Mouse (Mus musculus): ENCODE data around the gene Ankrd52. TPM values are rescaled to one million over a fixed set of nuclear protein-coding genes. Genes with fewer than 3 reads are reported as not detected.
"Not testable (repeated sequence)": the region's sequence is repeated elsewhere in the genome, so short reads cannot be mapped to it uniquely, and the experiment has no call there.

The Ankrd52 gene
- total RNA-seq (2017), result 8.9 and 12.1 TPM in 2 replicates

DNA sequence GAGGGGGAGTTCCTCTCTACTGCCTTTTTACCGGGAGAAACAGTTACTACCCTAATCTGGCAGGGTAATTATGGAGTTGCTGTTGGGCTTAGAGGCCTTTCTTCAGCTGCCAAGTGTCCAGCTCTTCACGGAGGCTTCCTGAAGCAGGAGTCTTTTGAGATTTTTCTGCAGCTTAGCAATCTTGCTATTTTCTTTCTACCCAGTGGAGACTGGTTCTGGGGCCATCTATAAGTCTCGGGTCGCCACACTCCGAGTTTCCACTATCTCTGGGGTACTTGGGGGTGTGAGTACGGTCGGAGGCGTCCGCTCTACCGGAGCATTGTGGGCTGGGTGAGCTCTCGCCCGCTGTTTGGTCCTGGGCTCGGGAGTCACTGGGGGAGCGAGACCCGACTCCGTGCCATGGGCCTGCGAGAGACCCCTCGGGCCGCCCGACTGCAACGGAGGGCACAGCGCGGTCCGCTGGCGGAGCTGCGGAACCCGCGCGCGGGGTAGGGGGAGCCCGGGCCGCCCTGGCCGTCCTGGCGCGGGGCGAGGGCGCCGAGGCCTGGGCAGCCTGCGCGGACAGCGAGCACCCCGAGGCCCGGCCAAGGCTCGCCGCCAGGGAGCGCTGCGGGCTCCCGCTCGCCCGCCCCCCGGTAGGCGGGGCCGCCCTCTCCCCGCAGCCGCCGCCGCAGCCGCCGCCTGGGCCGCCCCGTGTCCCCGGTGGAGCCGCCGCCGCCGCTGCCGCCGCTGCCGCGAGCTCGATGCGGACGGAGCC lies at the start of gene Ankrd52:
Gene Ankrd52 (plus strand): TSS at position 661 of the 757 bp plus-strand sequence.
- ATAC-seq (replicated peaks in 1 of 2; ENCODE audit: insufficient read depth in 1 of 2, low FRiP score in 2 of 2, low TSS enrichment in 1 of 2, low read depth in 1 of 2, poor library complexity in 2 of 2, severe bottlenecking in 2 of 2), result peak; percentile 38 to 54

- no peak for ATAC-seq (replicated peaks in 1 of 2; ENCODE audit: insufficient read depth in 1 of 2, low FRiP score in 2 of 2, low TSS enrichment in 1 of 2, low read depth in 1 of 2, poor library complexity in 2 of 2, severe bottlenecking in 2 of 2)
These were observed 49.3 kb upstream of the Ankrd52 start for GRCm38 (mm10) chr10:128327610-128328009.

DNA sequence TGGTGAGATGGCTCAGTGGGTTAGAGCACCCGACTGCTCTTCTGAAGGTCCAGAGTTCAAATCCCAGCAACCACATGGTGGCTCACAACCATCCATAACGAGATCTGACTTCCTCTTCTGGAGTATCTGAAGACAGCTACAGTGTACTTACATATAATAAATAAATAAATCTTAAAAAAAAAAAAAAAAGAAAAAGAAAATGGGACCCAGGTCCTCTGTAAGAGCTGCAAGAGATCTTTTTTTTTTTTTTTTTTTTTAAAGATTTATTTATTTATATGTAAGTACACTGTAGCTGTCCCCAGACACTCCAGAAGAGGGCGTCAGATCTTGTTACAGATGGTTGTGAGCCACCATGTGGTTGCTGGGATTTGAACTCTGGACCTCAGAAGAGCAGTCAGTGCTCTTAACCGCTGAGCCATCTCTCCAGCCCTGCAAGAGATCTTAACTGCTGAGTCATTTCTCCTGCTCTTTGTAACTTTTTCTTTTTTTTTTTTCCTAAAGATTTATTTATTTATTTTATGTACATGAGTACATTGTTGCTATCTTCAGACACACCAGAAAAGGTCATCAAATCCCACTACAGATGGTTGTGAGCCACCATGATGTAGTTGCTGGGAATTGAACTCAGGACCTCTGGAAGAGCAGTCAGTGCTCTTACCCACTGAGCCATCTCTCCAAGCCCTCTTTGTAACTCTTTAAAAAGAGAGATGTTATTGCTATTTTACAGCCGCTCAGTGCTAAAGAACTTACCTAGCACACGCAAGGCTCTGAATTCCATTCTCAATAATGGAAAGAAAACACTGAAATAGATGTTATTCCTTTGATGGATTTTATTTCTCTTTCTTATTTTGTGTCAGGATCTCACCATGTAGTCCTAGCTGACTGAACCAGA lies 44.3 kb upstream of the Ankrd52 start:
- not testable (repeated sequence) for ATAC-seq (replicated peaks in 1 of 2; ENCODE audit: insufficient read depth in 1 of 2, low FRiP score in 2 of 2, low TSS enrichment in 1 of 2, low read depth in 1 of 2, poor library complexity in 2 of 2, severe bottlenecking in 2 of 2)

- no peak; a peak in 1 of 4 replicates for ATAC-seq (replicated peaks in 1 of 2; ENCODE audit: insufficient read depth in 1 of 2, low FRiP score in 2 of 2, low TSS enrichment in 1 of 2, low read depth in 1 of 2, poor library complexity in 2 of 2, severe bottlenecking in 2 of 2)
These were observed 41.3 kb upstream of the Ankrd52 start for GRCm38 (mm10) chr10:128335582-128335981.

DNA sequence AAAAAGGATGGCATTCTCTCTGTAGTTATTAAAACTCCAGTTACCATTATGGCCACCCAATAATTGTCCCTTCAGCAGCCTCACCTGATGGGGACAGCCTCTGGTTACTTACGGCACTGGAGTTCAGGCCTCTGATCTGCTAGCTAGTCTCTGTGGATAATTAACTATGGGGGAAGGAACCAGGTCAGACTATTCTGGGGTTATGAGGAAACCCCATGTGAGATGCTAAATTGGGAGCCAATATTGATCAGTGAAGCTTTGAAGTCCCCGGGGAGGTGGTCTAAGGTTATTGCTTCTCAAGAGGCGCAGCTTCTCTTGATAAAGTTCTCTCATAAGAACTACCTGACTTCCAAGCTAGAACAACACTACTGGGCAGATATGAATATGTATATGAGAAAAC lies 40.7 kb upstream of the Ankrd52 start:
- no peak for ATAC-seq (replicated peaks in 1 of 2; ENCODE audit: insufficient read depth in 1 of 2, low FRiP score in 2 of 2, low TSS enrichment in 1 of 2, low read depth in 1 of 2, poor library complexity in 2 of 2, severe bottlenecking in 2 of 2)

DNA sequence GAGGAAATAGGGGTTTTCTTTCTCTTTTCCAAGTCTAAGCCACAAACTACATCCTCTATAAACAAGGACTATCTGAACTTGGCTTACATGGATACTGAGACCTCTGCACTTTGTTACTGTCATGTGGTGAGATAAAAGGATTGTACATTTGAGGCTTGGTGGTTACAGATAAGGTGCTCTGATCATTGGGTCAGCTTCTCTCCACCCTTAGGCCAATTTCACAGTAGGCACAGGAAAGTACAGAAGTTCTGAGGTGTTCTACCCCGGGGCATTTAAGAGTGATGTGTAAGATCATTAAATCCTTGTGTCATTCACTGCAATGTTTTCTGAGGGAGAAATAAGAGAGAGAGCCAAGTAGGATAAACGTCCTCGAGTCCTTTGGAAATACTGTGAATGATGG lies 40.3 kb upstream of the Ankrd52 start:
- no peak for ATAC-seq (replicated peaks in 1 of 2; ENCODE audit: insufficient read depth in 1 of 2, low FRiP score in 2 of 2, low TSS enrichment in 1 of 2, low read depth in 1 of 2, poor library complexity in 2 of 2, severe bottlenecking in 2 of 2)

DNA sequence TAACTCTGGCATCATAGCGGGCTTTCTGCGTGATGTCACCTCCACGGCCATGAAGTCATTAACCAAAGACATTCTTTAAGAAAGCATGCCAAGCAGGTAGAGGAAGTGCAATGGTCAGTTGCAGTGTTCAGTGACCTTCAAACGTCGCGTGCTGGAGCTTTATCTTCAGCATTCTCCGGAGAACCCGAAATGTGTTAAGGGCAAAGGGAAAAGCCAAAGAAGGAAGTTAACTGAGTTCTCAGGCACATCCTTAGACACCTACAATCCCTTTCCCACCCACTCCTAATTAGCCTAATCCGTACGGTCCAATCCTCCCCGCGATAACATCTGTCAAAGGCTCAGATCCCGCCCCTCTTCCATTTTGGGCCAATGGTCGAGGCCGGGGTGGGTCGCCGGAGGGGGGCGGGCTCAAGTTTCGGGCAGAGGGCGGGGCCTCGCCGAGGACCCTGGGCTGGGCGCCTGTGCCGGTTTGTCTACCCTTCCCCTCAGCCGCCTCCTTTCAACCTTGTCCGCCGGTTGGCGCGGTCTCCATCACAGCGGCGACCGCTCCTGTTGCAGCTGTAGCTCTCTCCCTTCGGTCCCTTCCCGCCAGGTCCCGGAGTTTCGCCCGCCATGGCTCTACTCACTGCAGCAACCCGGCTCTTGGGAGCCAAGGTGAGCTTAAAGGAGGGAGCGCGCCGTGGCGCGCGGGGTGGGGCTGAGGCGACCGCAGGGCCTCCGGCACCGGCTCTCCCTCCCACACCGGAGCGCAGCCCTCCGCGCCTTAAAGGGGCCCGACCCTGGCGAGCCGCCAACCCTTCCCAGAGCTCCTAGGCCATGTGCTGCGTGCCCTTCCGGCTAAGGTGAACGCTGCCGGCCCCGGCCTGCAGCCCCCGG lies 39.4 kb upstream of the Ankrd52 start, which contains the start of gene Cs:
Gene Cs (plus strand): TSS at position 429 of the 876 bp plus-strand sequence.
- ATAC-seq (replicated peaks in 1 of 2; ENCODE audit: insufficient read depth in 1 of 2, low FRiP score in 2 of 2, low TSS enrichment in 1 of 2, low read depth in 1 of 2, poor library complexity in 2 of 2, severe bottlenecking in 2 of 2), result peak; percentile 95 to 97

DNA sequence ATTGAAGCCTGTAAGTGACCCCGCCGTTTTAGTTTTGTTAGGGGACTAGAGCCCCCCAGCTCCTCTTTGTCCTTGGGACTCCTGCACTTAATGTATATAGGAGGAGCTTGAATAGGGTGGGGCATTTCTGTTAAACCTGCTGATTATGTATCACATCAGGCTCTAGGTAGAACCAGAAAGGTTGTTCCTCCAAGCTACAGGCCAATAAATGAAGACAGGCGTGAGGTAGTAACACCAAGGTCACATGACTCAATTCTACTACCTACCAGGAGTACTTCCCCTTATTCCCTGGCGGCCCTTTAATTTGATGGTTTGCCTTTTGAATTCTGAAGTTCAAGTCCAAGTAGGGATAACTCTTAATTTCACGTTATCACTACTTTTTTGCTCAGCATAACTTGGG lies 38.5 kb upstream of the Ankrd52 start:
- peak in 1 of 2 experiments; percentile 33; a peak in 1 of 4 replicates for ATAC-seq (replicated peaks in 1 of 2; ENCODE audit: insufficient read depth in 1 of 2, low FRiP score in 2 of 2, low TSS enrichment in 1 of 2, low read depth in 1 of 2, poor library complexity in 2 of 2, severe bottlenecking in 2 of 2)

DNA sequence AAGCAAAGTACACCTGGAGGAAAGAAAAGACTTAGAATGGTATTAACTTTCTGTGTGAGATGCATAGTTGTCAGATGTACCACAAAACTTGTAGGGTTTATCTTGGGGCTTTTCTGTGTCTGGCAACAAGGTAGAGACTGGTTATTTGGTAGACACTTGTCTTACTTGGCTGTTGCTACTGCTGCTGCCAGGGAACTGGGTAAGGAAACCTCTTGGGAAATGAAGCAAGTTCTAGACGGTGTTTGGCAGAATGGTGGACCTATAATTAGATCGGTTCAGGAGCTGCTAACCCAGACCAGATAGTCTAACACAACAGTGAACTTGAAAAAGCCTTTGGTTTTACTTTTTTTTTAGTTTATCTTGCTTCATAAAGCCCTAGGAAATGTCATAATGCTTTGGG lies 38.0 kb upstream of the Ankrd52 start:
- ATAC-seq (replicated peaks in 1 of 2; ENCODE audit: insufficient read depth in 1 of 2, low FRiP score in 2 of 2, low TSS enrichment in 1 of 2, low read depth in 1 of 2, poor library complexity in 2 of 2, severe bottlenecking in 2 of 2), result no peak

DNA sequence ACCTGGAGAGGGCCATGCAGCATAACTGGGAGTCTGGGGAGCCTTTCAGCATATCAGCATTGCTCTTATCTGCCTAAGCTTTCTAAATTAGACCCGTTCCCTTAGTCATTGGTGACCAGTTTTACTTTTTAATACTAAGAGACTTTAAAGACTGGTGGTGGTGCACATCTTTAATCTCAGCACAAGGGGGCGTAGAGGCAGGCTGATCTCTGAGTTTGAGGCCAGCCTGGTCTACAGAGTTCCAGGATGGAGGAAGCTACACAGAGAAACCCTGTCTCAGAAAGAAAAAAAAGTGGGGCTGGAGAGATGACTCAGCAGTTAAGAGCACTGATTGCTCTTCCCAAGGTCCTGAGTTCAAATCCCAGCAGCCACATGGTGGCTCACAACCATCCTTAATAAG lies 36.7 kb upstream of the Ankrd52 start:
- ATAC-seq (replicated peaks in 1 of 2; ENCODE audit: insufficient read depth in 1 of 2, low FRiP score in 2 of 2, low TSS enrichment in 1 of 2, low read depth in 1 of 2, poor library complexity in 2 of 2, severe bottlenecking in 2 of 2), result no peak

DNA sequence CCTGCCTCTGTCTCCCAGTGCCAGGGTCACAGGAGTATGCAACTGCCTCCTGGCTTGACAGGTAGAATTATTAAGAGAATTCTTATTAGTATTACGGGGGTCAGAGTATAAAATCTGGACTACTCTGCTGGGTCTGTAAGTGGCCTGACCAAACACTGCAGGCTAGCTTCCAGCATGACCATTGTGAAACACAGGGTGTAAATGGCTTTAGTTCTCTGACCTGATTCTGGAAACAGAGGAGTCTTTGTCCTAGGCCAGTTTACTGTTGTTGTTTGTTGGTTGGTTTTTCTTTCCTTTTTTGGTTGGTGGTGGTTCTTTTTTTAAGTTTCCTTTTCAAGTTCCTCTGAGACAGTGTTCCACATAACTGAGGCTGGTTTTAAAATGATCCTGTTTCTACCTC lies 33.5 kb upstream of the Ankrd52 start:
- ATAC-seq (replicated peaks in 1 of 2; ENCODE audit: insufficient read depth in 1 of 2, low FRiP score in 2 of 2, low TSS enrichment in 1 of 2, low read depth in 1 of 2, poor library complexity in 2 of 2, severe bottlenecking in 2 of 2), result no peak

GRCm38 (mm10) chr10:128344568-128345275 lies 32.2 kb upstream of the Ankrd52 start:
- peak; percentile 88 to 97 for ATAC-seq (replicated peaks in 1 of 2; ENCODE audit: insufficient read depth in 1 of 2, low FRiP score in 2 of 2, low TSS enrichment in 1 of 2, low read depth in 1 of 2, poor library complexity in 2 of 2, severe bottlenecking in 2 of 2)

DNA sequence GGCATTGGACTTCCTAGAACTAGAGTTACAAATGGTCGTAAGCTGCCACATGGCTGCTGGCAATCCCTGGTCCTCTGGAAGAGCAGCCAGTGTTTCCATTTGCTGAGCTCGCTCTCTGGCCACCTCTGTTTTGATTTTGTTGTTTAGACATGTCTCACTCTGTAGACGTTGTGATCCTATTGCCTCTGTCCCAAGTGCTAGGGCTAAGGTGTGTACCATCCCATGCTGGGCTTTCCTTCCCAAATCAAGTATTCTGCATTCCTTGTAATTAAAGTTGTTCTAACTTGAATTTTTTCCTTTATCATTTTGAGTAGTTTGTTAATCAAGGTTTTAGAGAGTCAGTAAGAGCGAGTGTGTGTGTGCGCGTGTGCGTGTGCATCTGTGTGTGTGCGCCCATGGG lies 29.4 kb upstream of the Ankrd52 start:
- no peak for ATAC-seq (replicated peaks in 1 of 2; ENCODE audit: insufficient read depth in 1 of 2, low FRiP score in 2 of 2, low TSS enrichment in 1 of 2, low read depth in 1 of 2, poor library complexity in 2 of 2, severe bottlenecking in 2 of 2)

GRCm38 (mm10) chr10:128358796-128359195 lies 18.1 kb upstream of the Ankrd52 start:
- ATAC-seq (replicated peaks in 1 of 2; ENCODE audit: insufficient read depth in 1 of 2, low FRiP score in 2 of 2, low TSS enrichment in 1 of 2, low read depth in 1 of 2, poor library complexity in 2 of 2, severe bottlenecking in 2 of 2), result peak in 1 of 2 experiments; percentile 45; a peak in 1 of 4 replicates

- no peak for ATAC-seq (replicated peaks in 1 of 2; ENCODE audit: insufficient read depth in 1 of 2, low FRiP score in 2 of 2, low TSS enrichment in 1 of 2, low read depth in 1 of 2, poor library complexity in 2 of 2, severe bottlenecking in 2 of 2)
These were observed 17.7 kb upstream of the Ankrd52 start for GRCm38 (mm10) chr10:128359226-128359625.

GRCm38 (mm10) chr10:128361836-128362235 lies 15.1 kb upstream of the Ankrd52 start:
- no peak for ATAC-seq (replicated peaks in 1 of 2; ENCODE audit: insufficient read depth in 1 of 2, low FRiP score in 2 of 2, low TSS enrichment in 1 of 2, low read depth in 1 of 2, poor library complexity in 2 of 2, severe bottlenecking in 2 of 2)

DNA sequence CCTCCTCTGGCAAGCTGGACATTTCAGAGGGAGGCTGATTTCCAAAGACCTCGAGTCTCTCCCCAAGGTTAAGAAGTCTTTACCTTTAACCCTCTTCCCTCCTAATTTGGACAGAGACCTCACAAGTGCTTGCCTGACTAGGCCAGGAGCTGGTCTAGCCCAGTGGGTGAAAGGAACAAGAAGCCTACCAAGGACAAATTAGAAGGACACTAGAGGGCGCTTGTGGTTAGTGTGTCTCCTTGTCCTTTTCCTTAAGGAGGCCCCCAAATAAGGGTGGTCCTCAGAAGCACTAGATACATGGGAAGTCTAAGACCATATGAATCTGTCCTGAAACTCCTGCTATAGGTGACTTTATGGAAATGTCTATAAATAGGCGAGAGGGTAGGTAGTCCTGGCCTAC lies 14.3 kb upstream of the Ankrd52 start:
- 0 out of 4 replicates have a peak, but pooled peaks of 1 of the 2 experiments have one; percentile 56 for ATAC-seq (replicated peaks in 1 of 2; ENCODE audit: insufficient read depth in 1 of 2, low FRiP score in 2 of 2, low TSS enrichment in 1 of 2, low read depth in 1 of 2, poor library complexity in 2 of 2, severe bottlenecking in 2 of 2)
